Mouse (Mus musculus): ENCODE measurements around the gene Hoxb6.

DNA sequence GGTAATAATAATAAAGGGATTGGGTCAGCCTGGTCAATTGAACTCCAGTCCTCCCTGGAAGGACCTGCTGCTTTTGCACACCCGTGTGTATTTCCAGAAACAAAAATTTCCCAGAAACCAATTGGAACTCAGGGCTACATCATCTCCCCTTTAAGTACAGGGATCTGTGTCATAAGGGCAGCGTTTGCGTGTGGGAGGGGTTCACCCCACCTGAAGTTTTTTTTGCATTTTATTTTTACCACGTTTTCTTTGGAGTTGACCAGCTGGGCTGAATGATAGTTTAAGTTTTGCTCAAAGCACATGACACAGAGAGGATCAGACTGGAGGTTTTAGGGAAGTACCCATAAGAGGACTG lies 50.3 kb downstream of the Hoxb6 start:
- TF ChIP-seq CTCF (conservative IDR thresholded peaks at IDR 0.05; ENCODE audit: low read length): no peak
- no peak for TF ChIP-seq POU5F1 (IDR thresholded peaks at IDR 0.05; ENCODE audit: borderline replicate concordance, low read length)

All from E14TG2a.4 (cell line).